Mouse (Mus musculus): ENCODE results near the gene Iqck. TPM values are rescaled to one million over a fixed set of nuclear protein-coding genes. Genes with fewer than 3 reads are reported as not detected.
A peak's percentile ranks its signal among the peaks of the same experiment; 100 is the strongest.

Iqck gene
- polyA plus RNA-seq, 1 experiment from 2014 or later = 0.93 TPM

GRCm38 (mm10) chr7:118992623-118993405 lies 137.3 kb downstream of the Iqck start:
- H3K4me3 ChIP-seq (ENCODE audit: control insufficient read depth in 1 of 2, insufficient read depth in 1 of 2, low read depth in 1 of 2, low read length in 2 of 2) = peak overlapping the region in 1 of 2 experiments; percentile 56; a peak in 2 of 4 replicates
- H3K27me3 ChIP-seq (ENCODE audit: control insufficient read depth, insufficient read depth, low read length) = no peaks in the 10 kb centered on the region
- H3K4me2 ChIP-seq (ENCODE audit: low read length) = peak overlapping the region; percentile 93
- 49% methylated on average over 13 of the region's 13 CpGs for WGBS
- no peaks in the 10 kb centered on the region for H3K9me3 ChIP-seq (ENCODE audit: control insufficient read depth, low read length)
- H3K4me1 ChIP-seq (ENCODE audit: control insufficient read depth in 2 of 2, insufficient read depth in 2 of 2, low read length in 2 of 2) = peaks cover 20 to 33% of the 10 kb centered on the region in 2 experiments; a peak in 3 of 4 replicates
- no peak overlapping the region for H3K27ac ChIP-seq (replicated peaks in 1 of 2; ENCODE audit: control insufficient read depth in 1 of 2, insufficient read depth in 1 of 2, low read depth in 2 of 2, low read length in 2 of 2)
- ATAC-seq (ENCODE audit: insufficient number of reproducible peaks, insufficient read depth, low FRiP score, low read depth) = no peak
- H3K36me3 ChIP-seq (ENCODE audit: control insufficient read depth, insufficient read depth, low read length) = no peaks in the 10 kb centered on the region
- no peak overlapping the region; the same call in 1 of the 2 replicates for H3K9ac ChIP-seq (ENCODE audit: low read length)

GRCm38 (mm10) chr7:118993597-118994230 lies 138.2 kb downstream of the Iqck start:
- WGBS = 3% methylated on average over 26 of the region's 26 CpGs
- Histone ChIP-seq H3K4me3 (ENCODE audit: control insufficient read depth in 1 of 2, insufficient read depth in 1 of 2, low read depth in 1 of 2, low read length in 2 of 2) (peak overlapping the region; percentile 56 to 61), H3K9me3 (ENCODE audit: control insufficient read depth, low read length) (no peaks in the 10 kb centered on the region), H3K36me3 (ENCODE audit: control insufficient read depth, insufficient read depth, low read length) (no peaks in the 10 kb centered on the region), H3K27ac (replicated peaks in 1 of 2; ENCODE audit: control insufficient read depth in 1 of 2, insufficient read depth in 1 of 2, low read depth in 2 of 2, low read length in 2 of 2) (no peak overlapping the region), H3K4me2 (ENCODE audit: low read length) (peak overlapping the region; percentile 93), H3K4me1 (ENCODE audit: control insufficient read depth in 2 of 2, insufficient read depth in 2 of 2, low read length in 2 of 2) (peaks cover 20 to 33% of the 10 kb centered on the region in 2 experiments; a peak in 3 of 4 replicates), H3K27me3 (ENCODE audit: control insufficient read depth, insufficient read depth, low read length) (no peaks in the 10 kb centered on the region), H3K9ac (ENCODE audit: low read length) (peak overlapping the region; percentile 78)
- ATAC-seq (ENCODE audit: insufficient number of reproducible peaks, insufficient read depth, low FRiP score, low read depth) = no peak

- Histone ChIP-seq H3K4me1 (ENCODE audit: control insufficient read depth in 2 of 2, insufficient read depth in 2 of 2, low read length in 2 of 2) (peaks cover 20 to 33% of the 10 kb centered on the region in 2 experiments; a peak in 3 of 4 replicates), H3K4me2 (ENCODE audit: low read length) (peak overlapping the region; percentile 93), H3K9me3 (ENCODE audit: control insufficient read depth, low read length) (no peaks in the 10 kb centered on the region), H3K4me3 (ENCODE audit: control insufficient read depth in 1 of 2, insufficient read depth in 1 of 2, low read depth in 1 of 2, low read length in 2 of 2) (peak overlapping the region; percentile 56 to 61), H3K9ac (ENCODE audit: low read length) (peak overlapping the region; percentile 78), H3K27ac (replicated peaks in 1 of 2; ENCODE audit: control insufficient read depth in 1 of 2, insufficient read depth in 1 of 2, low read depth in 2 of 2, low read length in 2 of 2) (no peak overlapping the region), H3K27me3 (ENCODE audit: control insufficient read depth, insufficient read depth, low read length) (no peaks in the 10 kb centered on the region), H3K36me3 (ENCODE audit: control insufficient read depth, insufficient read depth, low read length) (no peaks in the 10 kb centered on the region)
- under 1% methylated on average over 21 of the region's 21 CpGs for WGBS
- peak; percentile 8; the same call in 1 of the 2 replicates for ATAC-seq (ENCODE audit: insufficient number of reproducible peaks, insufficient read depth, low FRiP score, low read depth)
These were observed 138.8 kb downstream of the Iqck start for GRCm38 (mm10) chr7:118994231-118994842.

- Histone ChIP-seq H3K9me3 (ENCODE audit: control insufficient read depth, low read length) (no peaks in the 10 kb centered on the region), H3K4me3 (ENCODE audit: control insufficient read depth in 1 of 2, insufficient read depth in 1 of 2, low read depth in 1 of 2, low read length in 2 of 2) (peak within 1 kb of the TSS; percentile 56 to 61), H3K27ac (replicated peaks in 1 of 2; ENCODE audit: control insufficient read depth in 1 of 2, insufficient read depth in 1 of 2, low read depth in 2 of 2, low read length in 2 of 2) (no peak within 1 kb of the TSS), H3K4me1 (ENCODE audit: control insufficient read depth in 2 of 2, insufficient read depth in 2 of 2, low read length in 2 of 2) (peaks cover 16 to 35% of the 10 kb centered on the region in 2 experiments; a peak in 3 of 4 replicates), H3K36me3 (ENCODE audit: control insufficient read depth, insufficient read depth, low read length) (no peaks in the 10 kb centered on the region), H3K4me2 (ENCODE audit: low read length) (peak within 1 kb of the TSS; percentile 93), H3K9ac (ENCODE audit: low read length) (peak within 1 kb of the TSS; percentile 78), H3K27me3 (ENCODE audit: control insufficient read depth, insufficient read depth, low read length) (no peaks in the 10 kb centered on the region)
- whole genome bisulfite sequencing = 1% methylated on average over 32 of the region's 44 CpGs
- ATAC-seq (ENCODE audit: insufficient number of reproducible peaks, insufficient read depth, low FRiP score, low read depth) = peak; percentile 86
These were observed 139.5 kb downstream of the Iqck start, which contains the start of gene Gprc5b for GRCm38 (mm10) chr7:118995007-118995406. Gene Gprc5b (minus strand): TSS chr7:118995211.

GRCm38 (mm10) chr7:118995671-118996070 lies 140.1 kb downstream of the Iqck start:
- 8% methylated on average over 14 of the region's 14 CpGs for WGBS
- Histone ChIP-seq H3K27ac (replicated peaks in 1 of 2; ENCODE audit: control insufficient read depth in 1 of 2, insufficient read depth in 1 of 2, low read depth in 2 of 2, low read length in 2 of 2) (no peak overlapping the region), H3K27me3 (ENCODE audit: control insufficient read depth, insufficient read depth, low read length) (no peaks in the 10 kb centered on the region), H3K36me3 (ENCODE audit: control insufficient read depth, insufficient read depth, low read length) (no peaks in the 10 kb centered on the region), H3K4me3 (ENCODE audit: control insufficient read depth in 1 of 2, insufficient read depth in 1 of 2, low read depth in 1 of 2, low read length in 2 of 2) (peak overlapping the region; percentile 14 to 56; a peak in 3 of 4 replicates), H3K9me3 (ENCODE audit: control insufficient read depth, low read length) (no peaks in the 10 kb centered on the region), H3K9ac (ENCODE audit: low read length) (peak overlapping the region; percentile 31), H3K4me1 (ENCODE audit: control insufficient read depth in 2 of 2, insufficient read depth in 2 of 2, low read length in 2 of 2) (peaks cover 16 to 37% of the 10 kb centered on the region in 2 experiments; a peak in 3 of 4 replicates), H3K4me2 (ENCODE audit: low read length) (peak overlapping the region; percentile 93)
- no peak for ATAC-seq (ENCODE audit: insufficient number of reproducible peaks, insufficient read depth, low FRiP score, low read depth)

GRCm38 (mm10) chr7:118996137-118996837 lies 140.7 kb downstream of the Iqck start:
- Histone ChIP-seq H3K9ac (ENCODE audit: low read length) (no peak overlapping the region), H3K27ac (replicated peaks in 1 of 2; ENCODE audit: control insufficient read depth in 1 of 2, insufficient read depth in 1 of 2, low read depth in 2 of 2, low read length in 2 of 2) (no peak overlapping the region), H3K27me3 (ENCODE audit: control insufficient read depth, insufficient read depth, low read length) (no peaks in the 10 kb centered on the region), H3K4me3 (ENCODE audit: control insufficient read depth in 1 of 2, insufficient read depth in 1 of 2, low read depth in 1 of 2, low read length in 2 of 2) (no peak overlapping the region), H3K4me2 (ENCODE audit: low read length) (peak overlapping the region; percentile 93), H3K36me3 (ENCODE audit: control insufficient read depth, insufficient read depth, low read length) (no peaks in the 10 kb centered on the region), H3K4me1 (ENCODE audit: control insufficient read depth in 2 of 2, insufficient read depth in 2 of 2, low read length in 2 of 2) (peaks cover 16 to 37% of the 10 kb centered on the region in 2 experiments; a peak in 3 of 4 replicates), H3K9me3 (ENCODE audit: control insufficient read depth, low read length) (no peaks in the 10 kb centered on the region)
- no peak for ATAC-seq (ENCODE audit: insufficient number of reproducible peaks, insufficient read depth, low FRiP score, low read depth)
- 6% methylated on average over 13 of the region's 13 CpGs for WGBS

- Histone ChIP-seq H3K36me3 (ENCODE audit: control insufficient read depth, insufficient read depth, low read length) (no peaks in the 10 kb centered on the region), H3K9me3 (ENCODE audit: control insufficient read depth, low read length) (no peaks in the 10 kb centered on the region), H3K9ac (ENCODE audit: low read length) (no peak overlapping the region), H3K4me3 (ENCODE audit: control insufficient read depth in 1 of 2, insufficient read depth in 1 of 2, low read depth in 1 of 2, low read length in 2 of 2) (no peak overlapping the region), H3K27ac (replicated peaks in 1 of 2; ENCODE audit: control insufficient read depth in 1 of 2, insufficient read depth in 1 of 2, low read depth in 2 of 2, low read length in 2 of 2) (no peak overlapping the region), H3K27me3 (ENCODE audit: control insufficient read depth, insufficient read depth, low read length) (no peaks in the 10 kb centered on the region), H3K4me2 (ENCODE audit: low read length) (no peak overlapping the region), H3K4me1 (ENCODE audit: control insufficient read depth in 2 of 2, insufficient read depth in 2 of 2, low read length in 2 of 2) (peaks cover 5 to 12% of the 10 kb centered on the region in 2 experiments; a peak in 3 of 4 replicates)
- ATAC-seq (ENCODE audit: insufficient number of reproducible peaks, insufficient read depth, low FRiP score, low read depth) = no peak
- WGBS = 60% methylated on average over 2 of the region's 2 CpGs
These were observed 144.3 kb downstream of the Iqck start for GRCm38 (mm10) chr7:118999857-119000256.
